Mouse (Mus musculus): ENCODE results near the gene Isyna1. TPM values are rescaled to one million over a fixed set of nuclear protein-coding genes. Genes with fewer than 3 reads are reported as not detected.
A peak's percentile ranks its signal among the peaks of the same experiment; 100 is the strongest.

Gene Isyna1
- polyA plus RNA-seq, 2 experiments: 94.4 to 213 TPM

DNA sequence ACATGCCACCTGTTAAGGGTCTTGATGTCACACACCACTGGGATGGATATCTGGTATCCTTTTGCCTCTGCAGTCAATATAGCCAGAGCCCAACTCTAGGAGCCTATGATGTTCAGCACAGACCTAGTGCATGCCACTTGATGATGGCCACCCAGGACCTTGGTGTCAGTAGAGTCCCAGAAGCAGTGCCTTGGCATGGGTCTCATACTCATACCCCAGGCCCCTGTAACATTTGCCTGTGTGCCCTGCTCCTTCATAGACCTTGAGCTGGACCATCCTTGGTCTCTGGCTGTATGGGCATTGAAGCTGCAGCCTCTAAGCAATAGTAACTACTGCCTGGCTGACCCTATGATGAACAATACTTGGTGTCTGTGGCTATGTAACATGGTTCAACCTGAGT is 19.9 kb upstream of the Isyna1 start:
- no peaks in the 10 kb centered on the region for H3K9me3 ChIP-seq (ENCODE audit: control insufficient read depth, low read length)
- no peak overlapping the region for H3K27ac ChIP-seq (replicated peaks; ENCODE audit: low read depth, low read length)
- H3K9ac ChIP-seq (ENCODE audit: low read depth, low read length, severe bottlenecking): no peak overlapping the region
- DNase-seq (ENCODE audit: low spot score): no peak
- H3K36me3 ChIP-seq (ENCODE audit: control insufficient read depth, insufficient read depth, low read length): peaks cover 25% of the 10 kb centered on the region
- no peaks in the 10 kb centered on the region for H3K27me3 ChIP-seq (ENCODE audit: control insufficient read depth, insufficient read depth, low read length)
- H3K4me2 ChIP-seq (replicated peaks; ENCODE audit: low read depth, low read length, severe bottlenecking): no peak overlapping the region
- no peaks in the 10 kb centered on the region for H3K4me1 ChIP-seq (ENCODE audit: control insufficient read depth, insufficient read depth, low read length)
- no peak overlapping the region for H3K4me3 ChIP-seq (replicated peaks; ENCODE audit: low read length)
- ATAC-seq (ENCODE audit: low FRiP score, low read depth): no peak
- TF ChIP-seq POLR2A (IDR thresholded peaks at IDR 0.05; ENCODE audit: borderline replicate concordance, extremely low read depth, insufficient read depth, insufficient read length): no peak

- TF ChIP-seq POLR2A (IDR thresholded peaks at IDR 0.05; ENCODE audit: borderline replicate concordance, extremely low read depth, insufficient read depth, insufficient read length): no peak
- WGBS: 86% methylated on average over 4 of the region's 4 CpGs
- no peaks in the 10 kb centered on the region for H3K9me3 ChIP-seq (ENCODE audit: control insufficient read depth, low read length)
- H3K36me3 ChIP-seq (ENCODE audit: control insufficient read depth, insufficient read depth, low read length): peaks cover 28% of the 10 kb centered on the region
- ATAC-seq (ENCODE audit: low FRiP score, low read depth): no peak
- no peak for DNase-seq (ENCODE audit: low spot score)
- no peaks in the 10 kb centered on the region for H3K4me1 ChIP-seq (ENCODE audit: control insufficient read depth, insufficient read depth, low read length)
- H3K9ac ChIP-seq (ENCODE audit: low read depth, low read length, severe bottlenecking): no peak overlapping the region
- no peaks in the 10 kb centered on the region for H3K27me3 ChIP-seq (ENCODE audit: control insufficient read depth, insufficient read depth, low read length)
- H3K27ac ChIP-seq (replicated peaks; ENCODE audit: low read depth, low read length): no peak overlapping the region
- no peak overlapping the region for H3K4me3 ChIP-seq (replicated peaks; ENCODE audit: low read length)
- no peak overlapping the region for H3K4me2 ChIP-seq (replicated peaks; ENCODE audit: low read depth, low read length, severe bottlenecking)
Measured at GRCm38 (mm10) chr8:70574915-70575314, 19.3 kb upstream of the Isyna1 start.

DNA sequence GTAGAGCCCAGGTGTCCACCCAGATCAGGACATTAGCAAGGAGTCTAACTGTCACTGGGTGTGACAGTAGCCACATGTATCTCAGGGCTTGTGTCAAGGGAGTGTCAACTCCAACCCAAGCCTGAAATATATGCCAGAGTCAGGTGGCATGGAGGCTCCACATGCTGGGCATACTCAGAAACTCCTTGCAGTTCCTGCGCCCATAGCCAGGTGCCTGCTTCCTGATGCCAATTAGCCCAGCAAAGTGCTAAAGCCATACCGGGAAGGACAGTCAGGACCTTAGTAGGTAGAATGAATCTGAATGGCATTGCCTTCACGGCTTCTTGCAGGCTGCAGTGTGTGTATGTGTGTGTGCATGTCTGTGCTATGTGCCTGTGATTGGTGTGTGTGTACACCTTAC is 17.0 kb upstream of the Isyna1 start:
- ATAC-seq (ENCODE audit: low FRiP score, low read depth) (no peak), DNase-seq (ENCODE audit: low spot score) (no peak)
- no peaks in the 10 kb centered on the region for H3K9me3 ChIP-seq (ENCODE audit: control insufficient read depth, low read length)
- H3K4me1 ChIP-seq (ENCODE audit: control insufficient read depth, insufficient read depth, low read length): no peaks in the 10 kb centered on the region
- peaks cover 50% of the 10 kb centered on the region for H3K36me3 ChIP-seq (ENCODE audit: control insufficient read depth, insufficient read depth, low read length)
- no peak overlapping the region for H3K4me2 ChIP-seq (replicated peaks; ENCODE audit: low read depth, low read length, severe bottlenecking)
- TF ChIP-seq POLR2A (IDR thresholded peaks at IDR 0.05; ENCODE audit: borderline replicate concordance, extremely low read depth, insufficient read depth, insufficient read length): no peak
- no peak overlapping the region for H3K4me3 ChIP-seq (replicated peaks; ENCODE audit: low read length)
- no peak overlapping the region for H3K9ac ChIP-seq (ENCODE audit: low read depth, low read length, severe bottlenecking)
- 91% methylated on average over 3 of the region's 3 CpGs for WGBS
- no peaks in the 10 kb centered on the region for H3K27me3 ChIP-seq (ENCODE audit: control insufficient read depth, insufficient read depth, low read length)
- H3K27ac ChIP-seq (replicated peaks; ENCODE audit: low read depth, low read length): no peak overlapping the region

GRCm38 (mm10) chr8:70583476-70584387 is 10.4 kb upstream of the Isyna1 start:
- Histone ChIP-seq H3K27me3 (ENCODE audit: control insufficient read depth, insufficient read depth, low read length) (no peaks in the 10 kb centered on the region), H3K27ac (replicated peaks; ENCODE audit: low read depth, low read length) (no peak overlapping the region), H3K36me3 (ENCODE audit: control insufficient read depth, insufficient read depth, low read length) (peaks cover 87% of the 10 kb centered on the region), H3K9ac (ENCODE audit: low read depth, low read length, severe bottlenecking) (no peak overlapping the region), H3K4me3 (replicated peaks; ENCODE audit: low read length) (no peak overlapping the region), H3K4me2 (replicated peaks; ENCODE audit: low read depth, low read length, severe bottlenecking) (no peak overlapping the region), H3K9me3 (ENCODE audit: control insufficient read depth, low read length) (no peaks in the 10 kb centered on the region), H3K4me1 (ENCODE audit: control insufficient read depth, insufficient read depth, low read length) (no peaks in the 10 kb centered on the region)
- no peak for ATAC-seq (ENCODE audit: low FRiP score, low read depth)
- 89% methylated on average over 18 of the region's 18 CpGs for WGBS
- no peak for TF ChIP-seq POLR2A (IDR thresholded peaks at IDR 0.05; ENCODE audit: borderline replicate concordance, extremely low read depth, insufficient read depth, insufficient read length)
- no peak for DNase-seq (ENCODE audit: low spot score)

DNA sequence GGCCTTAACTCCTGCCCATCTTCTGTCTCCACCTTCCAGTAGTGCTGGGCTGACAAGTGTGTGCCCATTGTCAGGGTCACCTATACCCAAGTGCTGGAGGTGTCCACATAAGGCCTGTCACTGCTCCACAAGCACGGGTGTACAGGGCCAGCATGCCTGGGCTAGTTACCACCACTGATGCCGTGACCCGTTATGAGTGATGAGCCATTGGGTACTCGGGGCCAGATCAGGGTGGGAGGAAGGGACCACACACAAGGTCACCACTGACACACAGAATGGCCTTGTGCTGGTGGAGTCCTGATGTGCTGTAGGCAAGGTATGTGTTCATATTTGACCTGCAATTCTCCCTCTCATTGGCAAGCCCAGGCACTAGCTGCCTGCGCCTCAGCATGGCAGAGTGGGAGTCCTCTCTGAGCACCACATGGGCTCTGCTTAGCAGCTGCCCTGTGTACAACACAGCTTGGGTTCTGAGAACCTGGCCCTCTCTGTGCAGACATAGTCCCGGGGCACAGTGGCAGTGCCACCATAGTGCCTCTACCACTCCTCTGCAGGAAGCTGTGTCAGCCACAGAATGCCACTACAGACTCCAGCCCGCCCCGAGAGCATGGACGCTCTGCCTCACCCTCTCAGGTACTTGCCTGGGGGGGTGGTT is 9.4 kb upstream of the Isyna1 start:
- Histone ChIP-seq H3K4me3 (replicated peaks; ENCODE audit: low read length) (no peak overlapping the region), H3K9ac (ENCODE audit: low read depth, low read length, severe bottlenecking) (no peak overlapping the region), H3K4me1 (ENCODE audit: control insufficient read depth, insufficient read depth, low read length) (no peaks in the 10 kb centered on the region), H3K36me3 (ENCODE audit: control insufficient read depth, insufficient read depth, low read length) (peaks cover 88% of the 10 kb centered on the region), H3K27ac (replicated peaks; ENCODE audit: low read depth, low read length) (no peak overlapping the region), H3K9me3 (ENCODE audit: control insufficient read depth, low read length) (no peaks in the 10 kb centered on the region), H3K4me2 (replicated peaks; ENCODE audit: low read depth, low read length, severe bottlenecking) (no peak overlapping the region), H3K27me3 (ENCODE audit: control insufficient read depth, insufficient read depth, low read length) (no peaks in the 10 kb centered on the region)
- 89% methylated on average over 9 of the region's 9 CpGs for WGBS
- ATAC-seq (ENCODE audit: low FRiP score, low read depth): 0 out of 2 replicates have a peak, but pooled peaks have one; percentile 11
- TF ChIP-seq POLR2A (IDR thresholded peaks at IDR 0.05; ENCODE audit: borderline replicate concordance, extremely low read depth, insufficient read depth, insufficient read length): no peak
- DNase-seq (ENCODE audit: low spot score): no peak

Data from limb, embryonic 14.5 days (tissue).